Mouse (Mus musculus) limb, embryonic 14.5 days (tissue): ENCODE results near the gene Rab5b. TPM values are rescaled to one million over a fixed set of nuclear protein-coding genes. Genes with fewer than 3 reads are reported as not detected.
A peak's percentile ranks its signal among the peaks of the same experiment; 100 is the strongest.

Source experiments
- ATAC-seq: fragments of 200-750 bp; cut with Nextera tagmentation; 2 replicates; pipeline ENCODE4 v1.8.0; 2017; ENCODE audit warnings: low read depth, moderate number of reproducible peaks, moderate TSS enrichment; ENCODE audit not compliant: low FRiP score
- DNase-seq: peaks from one replicate; pipeline ENCODE4 v3.0.0-alpha.2; 2015; ENCODE audit warnings: low spot score
- H3K27ac ChIP-seq: fragments of 300-500 bp; sonication (generic); replicated peaks from 2 replicates; pipeline ENCODE4 v1.5.1; 2014; ENCODE audit warnings: low read depth, mild to moderate bottlenecking, low read length, moderate library complexity, mixed read lengths
- H3K27me3 ChIP-seq: fragments of 300-500 bp; sonication (generic); 2 replicates; pipeline ENCODE4 v1.6.1; 2014; ENCODE audit warnings: low read length, mixed read lengths; ENCODE audit not compliant: control insufficient read depth, insufficient read depth
- H3K36me3 ChIP-seq: fragments of 300-500 bp; sonication (generic); 2 replicates; pipeline ENCODE4 v1.6.1; 2014; ENCODE audit warnings: mild to moderate bottlenecking, low read length, moderate library complexity, mixed read lengths; ENCODE audit not compliant: control insufficient read depth, insufficient read depth
- H3K4me1 ChIP-seq: fragments of 300-500 bp; sonication (generic); 2 replicates; pipeline ENCODE4 v1.6.1; 2014; ENCODE audit warnings: antibody characterized with exemption, low read length, mixed read lengths; ENCODE audit not compliant: control insufficient read depth, insufficient read depth
- H3K4me2 ChIP-seq: fragments of 300-500 bp; sonication (generic); replicated peaks from 2 replicates; pipeline ENCODE4 v1.6.1; 2014; ENCODE audit warnings: low read depth, mild to moderate bottlenecking, low read length, moderate library complexity; ENCODE audit not compliant: severe bottlenecking
- H3K4me3 ChIP-seq: fragments of 300-500 bp; sonication (generic); replicated peaks from 2 replicates; pipeline ENCODE4 v1.5.1; 2014; ENCODE audit warnings: low read length
- H3K9ac ChIP-seq: fragments of 300-500 bp; sonication (generic); 2 replicates; pipeline ENCODE4 v1.6.1; 2014; ENCODE audit warnings: mild to moderate bottlenecking, low read depth, low read length, moderate library complexity; ENCODE audit not compliant: severe bottlenecking
- H3K9me3 ChIP-seq: fragments of 300-500 bp; sonication (generic); 2 replicates; pipeline ENCODE4 v1.6.1; 2016; ENCODE audit warnings: low read length; ENCODE audit not compliant: control insufficient read depth
- POLR2A ChIP-seq: fragments of 200-500 bp; IDR thresholded peaks from 2 replicates; pipeline ENCODE4 v1.8.0; 2012; ENCODE audit warnings: inconsistent platforms, mild to moderate bottlenecking, moderate library complexity, borderline replicate concordance; ENCODE audit not compliant: insufficient read depth, insufficient read length; ENCODE audit errors: extremely low read depth
- WGBS: fragments of 180-500 bp; shearing (Covaris S2); extraction: QIAGEN DNeasy Blood & Tissue Kit; methylation state at CpG from one replicate; pipeline ENCODE4 v1.1.7; 2014; 5-methylcytosine and 5-hydroxymethylcytosine counted together
- polyA plus RNA-seq, 2 experiments: library from polyadenylated mRNA; depleted of rRNA in 1 of 2; stranded (reverse) in 1 of 2; unstranded in 1 of 2; fragments of >200 nt; fragmentation: Nextera tagmentation in 1 of 2; extraction: Ambion mirVana in 1 of 2; gene quantifications; 2 replicates each; pipeline versions ENCODE4 v1.2.1 to v1.2.3; 2012 to 2014

Gene Rab5b
- polyA plus RNA-seq, 2 experiments, result 78.8 to 88.3 TPM

DNA sequence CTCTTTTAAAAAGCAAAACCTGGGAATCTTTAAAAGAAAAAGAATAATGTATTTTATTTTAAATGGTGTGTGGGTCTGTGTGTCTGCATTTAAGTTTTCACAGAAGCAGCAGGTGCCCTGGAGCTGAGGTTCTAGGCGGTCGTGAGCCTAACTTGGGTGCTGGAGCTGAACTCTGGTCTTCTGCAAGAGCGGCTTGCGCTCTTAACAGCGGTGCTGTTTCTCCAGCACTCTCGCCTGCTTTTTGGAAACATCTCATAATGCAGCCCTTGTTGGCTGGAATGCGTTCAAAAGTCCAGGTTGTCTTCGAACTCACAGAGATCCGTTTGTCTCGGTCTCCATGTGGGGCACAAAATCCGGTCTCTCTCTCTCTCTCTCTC is 9.2 kb upstream of the Rab5b start:
- DNase-seq (no peak), ATAC-seq (peak; percentile 18)
- H3K9ac ChIP-seq, result peak overlapping the region; percentile 31; the same call in 1 of the 2 replicates
- no peak for TF ChIP-seq POLR2A
- peak overlapping the region; percentile 77 for H3K27ac ChIP-seq
- H3K4me1 ChIP-seq, result peaks cover 7% of the 10 kb centered on the region
- peak overlapping the region; percentile 66 for H3K4me3 ChIP-seq
- H3K36me3 ChIP-seq, result peaks cover 31% of the 10 kb centered on the region
- H3K27me3 ChIP-seq, result no peaks in the 10 kb centered on the region
- 14% methylated on average over 11 of the region's 11 CpGs for WGBS
- no peaks in the 10 kb centered on the region for H3K9me3 ChIP-seq
- H3K4me2 ChIP-seq, result peak overlapping the region; percentile 63

GRCm38 (mm10) chr10:128704491-128705316 is 8.6 kb upstream of the Rab5b start, which contains the start of gene Cdk2:
Gene Cdk2, minus strand, starts transcription at chr10:128705031.
- no peaks in the 10 kb centered on the region for H3K9me3 ChIP-seq
- peak within 1 kb of the TSS; percentile 63 for H3K4me2 ChIP-seq
- peak within 1 kb of the TSS; percentile 93 for H3K27ac ChIP-seq
- DNase-seq, result peak; percentile 92
- H3K4me1 ChIP-seq, result peaks cover 7% of the 10 kb centered on the region
- peak within 1 kb of the TSS; percentile 66 for H3K4me3 ChIP-seq
- peak; percentile 73; the same call in 1 of the 2 replicates for TF ChIP-seq POLR2A
- H3K36me3 ChIP-seq, result peaks cover 36% of the 10 kb centered on the region
- H3K9ac ChIP-seq, result peak within 1 kb of the TSS; percentile 70
- under 1% methylated on average over 58 of the region's 62 CpGs for WGBS
- peak; percentile 95 for ATAC-seq
- H3K27me3 ChIP-seq, result no peaks in the 10 kb centered on the region

DNA sequence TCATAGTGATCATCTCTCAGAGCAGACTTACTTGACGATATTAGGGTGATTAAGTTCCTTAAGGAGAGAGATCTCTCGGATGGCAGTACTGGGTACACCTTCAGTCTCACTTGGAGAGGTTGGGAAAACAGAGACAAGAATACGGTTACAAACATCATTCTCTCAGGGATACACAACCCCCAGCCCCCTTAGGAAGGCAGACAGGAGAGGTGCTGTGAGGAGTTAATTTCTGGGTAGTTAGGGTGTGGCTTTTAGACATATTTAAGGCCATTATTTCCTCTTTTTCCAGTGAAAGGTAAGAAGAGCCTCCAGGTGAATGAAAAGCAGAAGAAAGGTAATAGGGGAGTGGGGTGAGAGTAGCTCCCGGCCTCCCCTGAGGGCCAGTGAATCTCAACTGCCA is 7.8 kb upstream of the Rab5b start, which contains the start of gene Pmel:
TSS of gene Pmel (plus strand) at position 301 of the 400 bp plus-strand sequence.
- Histone ChIP-seq H3K4me1 (peaks cover 7% of the 10 kb centered on the region), H3K4me3 (peak within 1 kb of the TSS; percentile 66), H3K9me3 (no peaks in the 10 kb centered on the region), H3K36me3 (peaks cover 44% of the 10 kb centered on the region), H3K27ac (peak within 1 kb of the TSS; percentile 93), H3K9ac (peak within 1 kb of the TSS; percentile 70), H3K4me2 (peak within 1 kb of the TSS; percentile 63), H3K27me3 (no peaks in the 10 kb centered on the region)
- WGBS, result 12% methylated on average over 4 of the region's 4 CpGs
- no peak for DNase-seq
- no peak for ATAC-seq
- no peak for TF ChIP-seq POLR2A

DNA sequence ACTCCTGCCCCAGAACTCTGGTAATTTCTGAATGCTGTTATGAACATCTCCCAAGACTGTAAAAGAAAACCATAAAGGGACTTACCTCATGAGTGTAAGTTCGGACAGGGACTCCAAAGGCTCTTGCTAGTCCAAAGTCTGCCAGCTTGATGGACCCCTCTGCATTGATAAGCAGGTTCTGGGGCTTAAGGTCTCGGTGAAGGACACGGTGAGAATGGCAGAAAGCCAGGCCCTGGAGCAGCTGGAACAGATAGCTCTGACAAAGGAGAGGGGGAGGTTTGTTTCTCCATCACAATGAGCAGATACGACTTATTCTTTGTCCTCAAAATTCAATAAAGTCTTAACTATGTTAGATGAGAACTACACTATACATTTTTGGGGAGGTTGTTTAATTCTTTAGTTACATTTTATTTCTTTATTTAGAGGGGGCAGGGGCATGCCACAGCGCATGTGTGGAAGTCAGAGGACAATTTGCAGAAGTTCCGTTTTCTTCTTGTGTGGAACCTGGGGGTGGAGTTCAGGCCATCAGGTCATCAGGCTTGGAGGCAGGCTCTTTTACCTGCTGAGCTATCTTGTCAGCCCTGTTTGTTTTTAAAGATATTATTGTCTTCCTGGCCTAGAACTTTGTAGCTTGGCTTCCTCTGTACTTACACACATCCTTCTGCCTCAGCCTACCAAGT is 6.4 kb upstream of the Rab5b start:
- H3K4me3 ChIP-seq, result no peak overlapping the region
- TF ChIP-seq POLR2A, result no peak
- H3K27ac ChIP-seq, result no peak overlapping the region
- H3K9me3 ChIP-seq, result no peaks in the 10 kb centered on the region
- 84% methylated on average over 6 of the region's 6 CpGs for WGBS
- no peak overlapping the region for H3K9ac ChIP-seq
- no peak for ATAC-seq
- no peak overlapping the region for H3K4me2 ChIP-seq
- no peak for DNase-seq
- H3K27me3 ChIP-seq, result no peaks in the 10 kb centered on the region
- peaks cover 53% of the 10 kb centered on the region for H3K36me3 ChIP-seq
- H3K4me1 ChIP-seq, result peaks cover 7% of the 10 kb centered on the region

GRCm38 (mm10) chr10:128700712-128701111 is 4.6 kb upstream of the Rab5b start:
- TF ChIP-seq POLR2A, result no peak
- no peaks in the 10 kb centered on the region for H3K9me3 ChIP-seq
- H3K4me1 ChIP-seq, result peaks cover 10% of the 10 kb centered on the region
- peaks cover 56% of the 10 kb centered on the region for H3K36me3 ChIP-seq
- H3K9ac ChIP-seq, result no peak overlapping the region
- peak; percentile 44 for DNase-seq
- H3K4me3 ChIP-seq, result no peak overlapping the region
- H3K27me3 ChIP-seq, result no peaks in the 10 kb centered on the region
- WGBS, result 89% methylated on average over 5 of the region's 5 CpGs
- H3K4me2 ChIP-seq, result no peak overlapping the region
- no peak overlapping the region for H3K27ac ChIP-seq
- ATAC-seq, result no peak
